31 mouse cellular contexts compared by ENCODE assay signal in genomic region chr1:44237305-44237704, GRCm38 (mm10). TPM values are rescaled to one million over a fixed set of nuclear protein-coding genes. Genes with fewer than 3 reads are reported as not detected.
DNase-seq lines count a peak whose midpoint lies in the region; ATAC-seq and TF ChIP-seq lines count a peak whose summit lies in the region.
"Had no signal": no experiment of that assay in that cellular context is flagged by ENCODE, and none has a peak within 500 bp of the region (broad histone marks: within the 10 kb centered on the region; RNA-seq: fewer than 3 reads in every experiment).

No protein-coding gene starts in this region.

- H3K9me3 ChIP-seq in intestine, postnatal 0 days (ENCODE audit: control insufficient read depth), result no peaks in the 10 kb centered on the region
- no peaks in the 10 kb centered on the region for H3K9me3 ChIP-seq in intestine, embryonic 15.5 days
- H3K9me3 ChIP-seq in liver, postnatal 0 days (ENCODE audit: low read length), result no peaks in the 10 kb centered on the region
- H3K9me3 ChIP-seq in E14TG2a.4 (ENCODE audit: low read length), result no peaks in the 10 kb centered on the region
- no peaks in the 10 kb centered on the region for H3K9me3 ChIP-seq in forebrain, embryonic 11.5 days (ENCODE audit: control insufficient read depth, low read length)
- H3K9me3 ChIP-seq: heart, embryonic 12.5 days; hindbrain, embryonic 15.5 days; midbrain, embryonic 10.5 days; neural tube, embryonic 12.5 days had no signal

- H3K27ac ChIP-seq in intestine, postnatal 0 days (ENCODE audit: low read depth, low read length), result no peak overlapping the region
- no peak overlapping the region for H3K27ac ChIP-seq in intestine, embryonic 15.5 days
- H3K27ac ChIP-seq in liver, postnatal 0 days (ENCODE audit: low read depth), result no peak overlapping the region
- H3K27ac ChIP-seq in forebrain, embryonic 11.5 days (ENCODE audit: low read depth, low read length), result no peak overlapping the region
- H3K27ac ChIP-seq: hindbrain, embryonic 15.5 days; midbrain, embryonic 10.5 days; neural tube, embryonic 12.5 days had no signal

- H3K27me3 ChIP-seq in intestine, postnatal 0 days (replicated peaks; ENCODE audit: control insufficient read depth, insufficient read depth, low read length), result no peaks in the 10 kb centered on the region
- no peaks in the 10 kb centered on the region for H3K27me3 ChIP-seq in intestine, embryonic 15.5 days (replicated peaks)
- no peaks in the 10 kb centered on the region for H3K27me3 ChIP-seq in liver, postnatal 0 days (ENCODE audit: insufficient read depth, low read length)
- H3K27me3 ChIP-seq in E14TG2a.4 (ENCODE audit: insufficient read depth, low read length), result no peaks in the 10 kb centered on the region
- no peaks in the 10 kb centered on the region for H3K27me3 ChIP-seq in splenic B cell, adult 2 months (ENCODE audit: control insufficient read depth, insufficient read depth, low read length, poor library complexity, severe bottlenecking)
- H3K27me3 ChIP-seq in forebrain, embryonic 11.5 days (ENCODE audit: control insufficient read depth, insufficient read depth, low read length), result no peaks in the 10 kb centered on the region
- H3K27me3 ChIP-seq: heart, embryonic 12.5 days; hindbrain, embryonic 15.5 days; neural tube, embryonic 12.5 days had no signal

- no peak overlapping the region for H3K4me3 ChIP-seq in intestine, postnatal 0 days (ENCODE audit: low read depth, low read length)
- H3K4me3 ChIP-seq in intestine, embryonic 15.5 days (replicated peaks), result no peak overlapping the region
- H3K4me3 ChIP-seq in liver, postnatal 0 days (ENCODE audit: low read depth, low read length), result no peak overlapping the region
- H3K4me3 ChIP-seq in E14TG2a.4 (replicated peaks; ENCODE audit: low read length), result no peak overlapping the region
- no peak overlapping the region for H3K4me3 ChIP-seq in forebrain, embryonic 11.5 days (ENCODE audit: low read depth, low read length)
- H3K4me3 ChIP-seq: heart, embryonic 12.5 days; hindbrain, embryonic 15.5 days; midbrain, embryonic 10.5 days; neural tube, embryonic 12.5 days had no signal

- no peak overlapping the region for H3K9ac ChIP-seq in intestine, postnatal 0 days (ENCODE audit: low read depth, low read length)
- H3K9ac ChIP-seq in intestine, embryonic 15.5 days, result no peak overlapping the region
- no peak overlapping the region for H3K9ac ChIP-seq in liver, postnatal 0 days (replicated peaks)
- H3K9ac ChIP-seq in forebrain, embryonic 11.5 days (ENCODE audit: low read length), result no peak overlapping the region
- H3K9ac ChIP-seq: heart, embryonic 12.5 days; hindbrain, embryonic 15.5 days; neural tube, embryonic 12.5 days had no signal

- no peaks in the 10 kb centered on the region for H3K36me3 ChIP-seq in intestine, postnatal 0 days (ENCODE audit: control insufficient read depth, insufficient read depth)
- no peaks in the 10 kb centered on the region for H3K36me3 ChIP-seq in intestine, embryonic 15.5 days
- H3K36me3 ChIP-seq in liver, postnatal 0 days (replicated peaks; ENCODE audit: insufficient read depth, low read length), result no peaks in the 10 kb centered on the region
- no peaks in the 10 kb centered on the region for H3K36me3 ChIP-seq in E14TG2a.4 (ENCODE audit: insufficient read depth, low read length)
- no peaks in the 10 kb centered on the region for H3K36me3 ChIP-seq in splenic B cell, adult 2 months (ENCODE audit: control insufficient read depth, insufficient read depth, low read length, poor library complexity, severe bottlenecking)
- no peaks in the 10 kb centered on the region for H3K36me3 ChIP-seq in forebrain, embryonic 11.5 days (ENCODE audit: control insufficient read depth, insufficient read depth, low read length)
- H3K36me3 ChIP-seq: heart, embryonic 12.5 days; hindbrain, embryonic 15.5 days; midbrain, embryonic 10.5 days; neural tube, embryonic 12.5 days had no signal

- TF ChIP-seq CTCF in intestine, postnatal 0 days (IDR thresholded peaks at IDR 0.05; ENCODE audit: low read depth), result peak; percentile 35
- TF ChIP-seq CTCF in liver, postnatal 0 days (IDR thresholded peaks at IDR 0.05; ENCODE audit: low read depth), result peak; percentile 25; the same call in 1 of the 2 replicates
- TF ChIP-seq CTCF in E14TG2a.4 (conservative IDR thresholded peaks at IDR 0.05; ENCODE audit: low read length), result peak; percentile 25

- WGBS in intestine, postnatal 0 days, result 76% methylated on average over 2 of the region's 2 CpGs
- 76% methylated on average over 2 of the region's 2 CpGs for WGBS in intestine, embryonic 15.5 days
- WGBS in liver, postnatal 0 days (ENCODE audit: insufficient replicate concordance), result 67% methylated on average over 2 of the region's 2 CpGs
- 83% methylated on average over 2 of the region's 2 CpGs for WGBS in forebrain, embryonic 11.5 days

- no peak for ATAC-seq in intestine, postnatal 0 days
- ATAC-seq in intestine, embryonic 15.5 days, result no peak
- ATAC-seq in liver, postnatal 0 days, result no peak
- ATAC-seq in forebrain, embryonic 11.5 days (replicated peaks; ENCODE audit: low FRiP score), result no peak
- ATAC-seq: forebrain, embryonic 14.5 days; intestine, embryonic 16.5 days; midbrain, embryonic 16.5 days had no signal

- DNase-seq in liver, postnatal 0 days, result no peak
- DNase-seq in liver, result no peak
- peak; percentile 8 for DNase-seq in splenic B cell, adult 2 months (ENCODE audit: low read depth, low spot score)
- no peak for DNase-seq in forebrain, embryonic 11.5 days (ENCODE audit: low spot score)
- no peak for DNase-seq in embryo, embryonic 9.5 days (ENCODE audit: extremely low spot score)
- DNase-seq: adrenal gland, postnatal 10 days; cerebellum, adult 8-10 months; cerebellum, postnatal 25 days; gastrocnemius, postnatal 36 days; heart, adult 18-20 months; kidney, postnatal 14 days; left cerebral cortex, postnatal 4 days; lung, adult 18-20 months; lung, postnatal 10 days; right cerebral cortex, adult 18-20 months; thymus, postnatal 4 days had no signal

- no peak for TF ChIP-seq EP300 in liver, postnatal 0 days (IDR thresholded peaks at IDR 0.05; ENCODE audit: low read depth)

- H3K4me2 ChIP-seq in intestine, postnatal 0 days (replicated peaks; ENCODE audit: low read depth), result no peak overlapping the region
- H3K4me2 ChIP-seq in intestine, embryonic 15.5 days (replicated peaks), result no peak overlapping the region
- no peak overlapping the region for H3K4me2 ChIP-seq in liver, postnatal 0 days (ENCODE audit: low read depth, low read length)
- H3K4me2 ChIP-seq in forebrain, embryonic 11.5 days (ENCODE audit: low read depth, low read length, severe bottlenecking), result no peak overlapping the region
- H3K4me2 ChIP-seq: heart, embryonic 12.5 days; hindbrain, embryonic 15.5 days; neural tube, embryonic 12.5 days had no signal

- H3K4me1 ChIP-seq in intestine, postnatal 0 days (replicated peaks; ENCODE audit: control insufficient read depth, insufficient read depth, low read length), result no peaks in the 10 kb centered on the region
- H3K4me1 ChIP-seq in intestine, embryonic 15.5 days (replicated peaks), result no peaks in the 10 kb centered on the region
- H3K4me1 ChIP-seq in liver, postnatal 0 days (ENCODE audit: insufficient read depth), result no peaks in the 10 kb centered on the region
- no peaks in the 10 kb centered on the region for H3K4me1 ChIP-seq in E14TG2a.4 (replicated peaks; ENCODE audit: low read depth, low read length)
- no peaks in the 10 kb centered on the region for H3K4me1 ChIP-seq in forebrain, embryonic 11.5 days (replicated peaks; ENCODE audit: control insufficient read depth, insufficient read depth, low read length)
- H3K4me1 ChIP-seq: heart, embryonic 12.5 days; hindbrain, embryonic 15.5 days; midbrain, embryonic 10.5 days; neural tube, embryonic 12.5 days had no signal

RNA-seq across cellular contexts. Expression of gene Mettl21e, which starts 18.5 kb away (rescaled TPM):
- not detected in 2 replicates for polyA plus RNA-seq in intestine, postnatal 0 days (2015; fragmentation: Nextera tagmentation; extraction: Ambion mirVana)
- polyA plus RNA-seq in intestine, embryonic 15.5 days (2015; fragmentation: Nextera tagmentation; extraction: Ambion mirVana), result not detected in 2 replicates
- 0.15 TPM in 1 of 2 replicates, not detected in the other for polyA plus RNA-seq in liver, postnatal 0 days (2015; fragmentation: Nextera tagmentation; extraction: Ambion mirVana)
- polyA plus RNA-seq in forebrain, embryonic 11.5 days (2014; fragmentation: Nextera tagmentation; extraction: Ambion mirVana), result not detected in 2 replicates
- polyA plus RNA-seq: embryonic facial prominence, embryonic 11.5 days; forebrain, embryonic 14.5 days; heart, embryonic 12.5 days; hindbrain, embryonic 15.5 days; intestine, embryonic 16.5 days; kidney, embryonic 14.5 days; midbrain, embryonic 10.5 days; midbrain, embryonic 16.5 days; neural tube, embryonic 12.5 days; spleen, adult 2 months; testis, adult 2 months; thymus, postnatal 0 days had no signal
